Mouse (Mus musculus): ENCODE measurements around the gene Zfp706. TPM values are rescaled to one million over a fixed set of nuclear protein-coding genes. Genes with fewer than 3 reads are reported as not detected.
A peak's percentile ranks its signal among the peaks of the same experiment; 100 is the strongest.

Zfp706 gene
- polyA plus RNA-seq, 1 experiment, result 21.1 TPM

DNA sequence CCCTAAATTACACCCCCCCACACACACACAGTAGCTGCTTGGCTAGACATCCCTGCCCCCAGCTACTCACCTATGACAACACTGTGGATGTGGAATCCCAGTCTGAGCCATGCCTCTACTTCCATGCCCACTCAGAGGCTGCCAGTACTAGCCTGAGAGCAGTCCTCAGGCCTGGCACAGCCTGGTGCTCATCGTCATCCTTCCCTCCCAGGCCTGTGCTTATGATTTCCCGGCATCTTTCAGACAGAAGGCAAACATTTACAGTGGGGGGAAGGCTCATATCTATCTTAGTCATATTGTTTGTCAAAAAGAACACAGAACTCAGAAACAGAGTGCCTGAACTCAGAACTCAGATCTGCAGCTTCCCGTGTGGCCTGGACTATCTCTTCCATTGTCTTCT, 23.4 kb upstream of the Zfp706 start:
- no peak for TF ChIP-seq GATA1 (IDR thresholded peaks at IDR 0.05; ENCODE audit: low read length)

DNA sequence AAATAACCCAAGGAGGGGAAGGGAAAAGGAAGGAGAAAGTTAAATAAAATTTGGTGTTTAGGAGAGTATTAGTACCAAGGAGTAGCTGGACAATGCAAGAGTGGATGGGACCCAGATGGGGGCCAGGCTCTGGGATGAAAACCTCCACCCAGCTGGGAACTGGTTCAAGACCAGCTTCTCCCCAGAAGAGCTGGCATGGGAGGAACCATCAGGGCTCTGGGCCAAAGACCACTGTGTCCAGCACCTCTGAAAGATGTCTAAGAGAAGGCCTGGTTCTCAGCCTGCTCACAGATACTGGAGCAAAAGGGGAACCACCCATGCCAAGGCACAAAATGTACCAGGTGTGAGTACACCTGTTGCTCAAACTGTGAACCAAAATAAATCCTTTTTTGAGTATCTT, 20.4 kb upstream of the Zfp706 start:
- TF ChIP-seq GATA1 (IDR thresholded peaks at IDR 0.05; ENCODE audit: low read length), result no peak

DNA sequence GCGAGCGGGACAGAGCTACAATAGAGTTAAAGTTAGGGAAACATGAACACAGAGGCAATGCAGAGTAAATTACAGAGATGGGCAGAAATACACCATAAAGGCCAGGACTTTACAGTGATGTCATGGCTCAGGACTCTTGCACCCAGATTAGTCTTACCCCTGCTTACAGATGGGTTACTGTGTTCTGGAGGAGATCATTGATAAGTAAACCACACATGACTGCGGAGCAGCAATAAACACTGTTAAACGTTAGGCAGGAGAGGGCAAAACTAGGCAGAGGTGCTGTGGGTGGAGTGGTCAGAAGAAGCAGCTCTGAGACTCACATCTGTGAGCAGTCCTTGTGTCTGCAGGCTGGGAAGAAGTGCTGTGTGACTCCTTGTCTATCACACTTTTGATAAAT, 18.9 kb upstream of the Zfp706 start:
- no peak for TF ChIP-seq GATA1 (IDR thresholded peaks at IDR 0.05; ENCODE audit: low read length)

DNA sequence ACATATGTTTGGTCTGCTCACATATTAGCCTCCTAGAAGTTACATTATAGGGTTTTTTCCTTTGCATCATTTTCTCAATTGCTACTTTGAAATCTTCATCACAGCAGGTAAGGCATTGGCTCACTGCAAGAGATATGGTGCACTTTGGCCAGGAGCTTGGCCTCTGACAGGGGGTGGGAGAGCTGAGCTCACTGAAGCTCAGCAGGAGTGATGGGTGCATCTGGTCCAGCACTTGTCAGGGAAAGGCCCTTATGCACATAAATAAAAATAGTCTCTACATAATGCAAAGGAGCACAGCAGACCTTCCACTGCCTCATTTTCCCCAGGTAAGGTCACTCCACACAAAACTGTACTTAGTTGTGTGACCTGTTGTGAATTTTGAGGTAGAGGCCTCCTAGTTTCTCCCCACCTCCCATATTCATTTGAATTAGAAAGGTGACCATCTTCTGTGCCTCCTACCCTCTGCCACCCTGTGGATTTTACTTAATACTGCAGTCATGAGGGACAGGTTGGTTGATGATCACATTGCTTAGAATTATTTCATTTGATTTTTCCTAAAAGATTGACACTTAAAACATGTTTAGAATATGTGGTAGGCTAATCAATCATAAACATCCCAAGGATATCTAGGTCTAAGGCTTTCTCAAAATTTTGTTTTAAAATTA, 13.1 kb upstream of the Zfp706 start:
- no peak for TF ChIP-seq GATA1 (IDR thresholded peaks at IDR 0.05; ENCODE audit: low read length)

DNA sequence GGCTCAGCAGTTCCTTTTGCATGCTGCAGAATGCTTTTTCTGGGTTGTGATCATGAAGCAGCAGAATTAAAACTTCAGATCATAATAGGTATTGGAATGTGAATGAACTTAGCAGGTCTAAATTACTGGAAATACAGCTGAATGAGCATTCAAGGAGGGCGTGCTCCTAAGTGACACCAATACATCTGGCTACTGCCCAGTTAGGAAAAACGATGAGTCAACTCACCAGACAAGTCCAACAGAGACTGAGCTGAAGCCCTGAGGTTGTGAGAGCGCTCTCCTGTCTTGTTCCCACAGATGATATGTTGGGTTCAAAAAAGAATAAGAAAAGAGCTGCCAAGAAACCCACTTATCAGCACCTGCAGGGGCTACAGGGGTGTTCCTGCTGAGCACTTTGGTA, 11.9 kb upstream of the Zfp706 start:
- no peak for TF ChIP-seq GATA1 (IDR thresholded peaks at IDR 0.05; ENCODE audit: low read length)

DNA sequence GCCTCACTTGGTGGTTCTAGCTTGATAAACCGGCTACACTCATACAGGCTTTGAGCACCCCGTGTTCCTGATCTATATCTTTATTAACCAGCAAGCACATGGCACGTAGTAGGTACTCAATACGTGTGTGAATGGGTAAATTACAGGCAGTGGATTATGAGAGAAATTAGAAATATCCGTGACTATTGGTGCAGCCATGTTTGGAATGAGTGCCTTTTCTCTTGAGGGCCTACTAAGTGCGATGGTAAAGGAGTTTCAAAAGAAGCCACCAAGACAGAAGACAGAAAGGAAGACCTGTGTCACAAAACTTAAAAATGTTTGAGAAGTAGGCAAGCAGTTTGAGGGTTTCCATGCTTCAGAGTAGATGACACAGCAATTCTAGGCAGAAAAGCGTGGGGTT, 4.3 kb upstream of the Zfp706 start:
- no peak for TF ChIP-seq GATA1 (IDR thresholded peaks at IDR 0.05; ENCODE audit: low read length)

DNA sequence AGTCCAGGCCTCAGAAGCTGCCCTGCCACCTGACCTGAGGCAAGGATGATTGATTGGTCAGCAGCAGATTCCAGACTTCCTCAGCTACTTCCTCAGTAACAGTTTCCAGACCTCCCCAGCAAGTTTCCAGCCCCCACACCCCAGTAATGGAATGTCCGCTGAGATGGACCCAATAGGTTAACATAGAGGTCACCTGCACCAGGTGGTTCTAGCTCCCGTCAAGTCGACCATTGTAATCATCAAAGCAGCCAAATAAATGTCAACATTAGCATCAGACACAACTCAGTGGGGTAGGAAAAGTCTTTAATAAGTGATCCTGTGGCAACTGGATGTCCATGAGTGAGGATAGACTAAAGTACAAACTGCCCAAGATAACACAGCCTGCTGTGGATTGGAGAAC, 3.7 kb upstream of the Zfp706 start:
- TF ChIP-seq GATA1 (IDR thresholded peaks at IDR 0.05; ENCODE audit: low read length), result no peak

DNA sequence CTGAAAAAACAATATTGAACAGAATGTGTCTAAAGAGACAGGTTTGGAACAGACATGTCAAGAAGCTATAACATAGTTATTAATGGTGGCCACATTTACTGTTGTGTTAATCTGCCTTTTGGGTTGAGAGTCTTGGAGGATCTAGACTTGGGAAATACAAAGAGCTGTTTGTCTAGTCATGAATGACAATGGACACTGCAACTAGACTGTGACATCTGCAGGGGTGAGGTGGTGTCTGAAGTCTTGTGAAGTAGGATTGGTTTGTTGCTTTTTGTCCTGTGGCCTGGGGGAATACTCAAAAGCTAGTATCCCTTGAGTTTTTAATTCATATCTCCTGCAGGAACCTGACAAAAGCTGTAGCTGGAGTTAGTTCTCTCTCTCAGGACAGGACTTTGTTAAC, 973 bp upstream of the Zfp706 start:
- no peak for TF ChIP-seq GATA1 (IDR thresholded peaks at IDR 0.05; ENCODE audit: low read length)

DNA sequence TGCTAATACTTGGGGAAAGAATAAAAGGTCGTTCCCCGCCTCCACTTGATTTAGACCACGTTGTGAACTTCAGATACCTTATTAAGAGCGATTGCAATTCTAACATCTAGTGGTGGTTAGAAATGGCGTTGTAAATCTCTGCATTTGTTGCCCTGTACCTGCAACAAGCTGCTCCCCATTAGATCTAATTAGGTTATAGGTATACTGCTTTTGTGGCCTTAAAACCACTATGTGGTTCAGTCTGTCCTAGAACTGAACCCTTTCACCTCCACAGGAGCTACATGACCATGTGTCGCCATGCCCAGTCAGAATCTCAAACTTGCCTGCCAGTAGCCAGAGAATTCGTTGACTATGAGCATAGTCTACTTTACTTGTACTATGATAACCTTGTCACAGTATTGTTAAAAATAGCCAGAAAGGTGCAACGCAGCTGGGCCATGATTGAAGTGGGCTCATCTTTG, 416 bp upstream of the Zfp706 start:
- no peak for TF ChIP-seq GATA1 (IDR thresholded peaks at IDR 0.05; ENCODE audit: low read length)

DNA sequence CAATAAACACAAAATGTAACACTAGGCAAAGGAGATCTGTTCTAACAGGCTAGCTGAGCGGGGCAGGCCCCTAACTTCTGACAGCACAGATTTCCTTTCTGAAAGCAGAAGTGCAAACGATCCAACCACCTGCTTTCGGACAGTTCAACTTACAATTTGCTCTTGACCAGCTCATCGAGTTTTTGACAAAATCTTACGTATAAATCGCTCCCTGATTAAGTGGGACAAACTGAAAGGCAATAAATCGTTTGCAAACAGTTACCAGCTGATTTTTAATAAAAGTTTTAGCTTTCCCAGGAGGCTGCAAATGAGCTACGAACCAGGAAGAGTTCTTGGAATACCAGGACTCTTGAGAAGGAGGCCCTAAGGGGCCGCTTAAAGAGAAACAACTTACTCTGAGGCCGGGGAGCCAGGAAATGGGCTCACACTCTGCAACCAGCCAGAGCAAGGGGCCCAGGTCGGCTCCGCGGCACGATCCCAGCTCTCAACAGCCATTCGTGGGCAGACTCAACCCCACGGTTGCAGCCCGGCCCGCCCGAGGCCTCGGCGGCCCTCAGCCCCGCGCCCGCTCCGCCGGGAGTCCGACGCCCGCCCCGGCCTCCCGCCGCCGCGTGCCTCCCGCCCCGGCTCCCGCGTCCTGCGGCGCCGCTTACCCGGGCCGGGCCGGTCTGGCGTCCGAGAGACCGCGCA, 953 bp downstream of the Zfp706 start:
- TF ChIP-seq GATA1 (IDR thresholded peaks at IDR 0.05; ENCODE audit: low read length), result no peak

DNA sequence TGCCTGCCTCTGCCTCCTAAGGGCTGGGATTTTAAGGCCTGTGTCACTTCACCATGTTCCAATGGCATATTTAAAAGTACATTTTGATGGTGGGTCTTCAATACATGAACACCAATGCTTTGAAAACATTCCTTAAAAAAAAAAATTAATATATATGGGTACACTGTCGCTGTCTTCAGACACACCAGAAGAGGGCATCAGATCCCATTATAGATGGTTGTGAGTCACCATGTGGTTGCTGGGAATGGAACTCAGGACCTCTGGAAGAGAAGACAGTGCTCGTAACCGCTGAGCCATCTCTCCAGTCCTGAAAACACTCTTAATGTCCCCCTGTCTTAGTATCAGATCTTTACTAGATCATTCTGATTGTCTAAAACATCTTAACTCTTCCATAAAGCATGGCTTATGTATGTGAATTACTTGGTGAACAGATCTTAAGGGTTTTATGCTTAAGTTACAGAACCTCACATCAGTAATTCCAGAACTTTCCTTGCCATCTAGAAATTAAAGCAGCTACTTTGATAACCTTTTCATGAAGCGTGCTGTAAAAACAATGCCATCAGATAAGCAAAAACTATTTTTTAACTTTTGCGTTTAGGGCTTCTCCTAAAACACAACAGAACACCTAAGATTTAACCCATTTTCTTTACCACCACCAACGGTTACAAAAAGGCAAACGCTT, 1.6 kb downstream of the Zfp706 start:
- TF ChIP-seq GATA1 (IDR thresholded peaks at IDR 0.05; ENCODE audit: low read length), result peak; percentile 36

DNA sequence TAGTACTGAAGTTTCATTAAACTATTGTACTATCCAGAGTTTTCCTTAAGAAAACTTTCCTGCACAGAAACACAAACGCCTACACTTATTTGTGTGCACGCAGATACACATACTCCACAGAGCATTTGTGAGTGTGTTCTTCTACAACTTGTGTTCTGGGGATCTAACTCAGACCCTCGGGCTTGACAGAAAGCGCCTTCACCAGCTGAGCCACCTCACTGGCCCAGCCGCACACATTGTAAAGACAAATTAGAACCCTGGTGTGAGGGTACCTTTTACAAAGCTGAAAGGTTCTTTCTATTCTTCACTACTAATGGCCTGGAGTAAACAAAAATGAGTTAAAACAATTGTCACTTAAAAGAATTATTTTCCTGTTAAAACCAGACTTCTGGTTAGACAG, 2.7 kb downstream of the Zfp706 start:
- TF ChIP-seq GATA1 (IDR thresholded peaks at IDR 0.05; ENCODE audit: low read length), result no peak

DNA sequence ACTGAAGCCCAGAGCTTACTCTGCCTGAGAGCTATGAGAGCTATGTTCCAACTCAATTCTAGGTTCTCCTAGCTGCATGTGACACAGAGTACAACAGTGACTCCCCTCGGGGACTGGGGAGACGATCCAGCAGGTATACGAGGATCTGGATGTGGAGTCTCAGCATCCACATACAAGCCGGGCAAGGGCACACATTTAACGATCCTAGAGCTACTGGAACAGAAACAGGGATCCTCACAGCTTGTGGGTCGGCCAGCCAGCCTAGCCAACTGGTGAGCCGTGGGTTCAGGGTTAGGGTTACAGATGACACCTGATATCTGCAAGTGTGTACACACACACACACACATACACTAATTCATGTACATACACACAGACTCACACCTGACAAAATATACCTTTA, 5.3 kb downstream of the Zfp706 start:
- no peak for TF ChIP-seq GATA1 (IDR thresholded peaks at IDR 0.05; ENCODE audit: low read length)

DNA sequence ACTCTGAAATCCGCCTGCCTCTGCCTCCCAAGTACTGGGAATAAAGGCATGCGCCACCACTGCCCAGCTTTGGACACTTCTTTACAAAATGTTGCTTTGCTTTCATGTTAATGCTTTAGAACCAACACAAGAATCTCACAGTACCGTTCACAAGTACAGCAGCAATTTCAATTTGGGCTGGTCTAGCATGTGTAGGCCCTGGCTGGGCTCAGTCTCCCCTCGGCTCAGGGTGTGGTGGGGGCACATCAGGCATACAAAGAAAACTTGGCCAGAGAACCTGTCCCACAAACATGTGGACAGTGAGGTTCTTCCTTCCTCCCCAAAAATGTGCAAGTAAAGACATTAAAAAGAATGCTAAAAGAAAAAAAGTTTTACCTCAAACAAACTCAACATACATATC, 12.4 kb downstream of the Zfp706 start:
- TF ChIP-seq GATA1 (IDR thresholded peaks at IDR 0.05; ENCODE audit: low read length), result no peak

DNA sequence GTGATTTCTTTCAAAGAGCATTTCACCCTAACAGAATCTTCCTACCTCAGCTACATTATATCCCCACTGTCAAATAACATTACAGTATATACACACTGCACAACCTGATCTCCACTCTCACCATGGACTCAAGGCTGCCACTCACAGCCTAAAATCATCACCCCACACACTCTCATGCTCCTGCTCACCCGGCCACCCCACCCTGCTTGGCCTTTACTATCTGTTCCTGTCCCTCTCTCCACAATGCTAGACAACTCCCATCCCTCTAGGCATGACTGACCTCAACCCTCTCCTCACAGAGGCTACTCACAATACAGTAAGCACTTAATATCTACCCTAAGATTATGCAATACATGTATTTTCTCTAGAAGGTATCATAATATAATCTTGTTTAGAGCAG, 12.9 kb downstream of the Zfp706 start:
- no peak for TF ChIP-seq GATA1 (IDR thresholded peaks at IDR 0.05; ENCODE audit: low read length)

DNA sequence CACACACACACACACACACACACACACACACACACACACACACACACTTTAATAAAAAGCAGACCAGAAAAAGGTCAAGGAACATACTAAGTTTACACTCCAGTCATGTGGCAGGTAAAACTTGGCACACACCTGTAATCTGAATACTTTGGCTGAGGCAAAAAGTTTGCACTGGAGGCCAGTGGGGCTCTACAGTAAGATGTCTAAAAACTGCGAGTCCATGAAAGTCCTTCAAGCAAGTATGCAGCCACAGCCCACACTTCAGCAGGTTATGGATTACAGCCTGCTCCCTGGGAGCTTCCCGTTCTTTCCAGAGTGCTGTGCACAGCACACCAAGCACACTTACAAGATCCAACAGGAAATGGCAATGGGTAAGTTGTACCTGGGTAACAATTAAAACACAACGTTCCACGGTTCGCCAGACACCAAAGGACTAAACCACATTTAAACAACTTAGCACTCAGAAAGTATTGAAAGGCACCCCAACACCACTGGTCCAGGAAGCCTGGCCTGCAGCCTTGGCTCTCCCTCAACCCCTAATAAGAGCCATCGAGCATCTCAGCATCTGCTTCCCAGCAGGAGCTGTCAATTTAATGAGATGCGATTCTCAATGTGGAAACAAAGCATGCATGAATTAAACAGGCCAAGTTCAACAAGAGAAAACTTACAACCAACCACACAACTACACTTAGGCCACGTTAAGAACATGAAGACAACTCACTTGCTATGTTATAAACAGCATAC, 14.0 kb downstream of the Zfp706 start:
- no peak for TF ChIP-seq GATA1 (IDR thresholded peaks at IDR 0.05; ENCODE audit: low read length)
